Mouse (Mus musculus): ENCODE measurements around the gene Emilin2.

The Emilin2 gene

DNA sequence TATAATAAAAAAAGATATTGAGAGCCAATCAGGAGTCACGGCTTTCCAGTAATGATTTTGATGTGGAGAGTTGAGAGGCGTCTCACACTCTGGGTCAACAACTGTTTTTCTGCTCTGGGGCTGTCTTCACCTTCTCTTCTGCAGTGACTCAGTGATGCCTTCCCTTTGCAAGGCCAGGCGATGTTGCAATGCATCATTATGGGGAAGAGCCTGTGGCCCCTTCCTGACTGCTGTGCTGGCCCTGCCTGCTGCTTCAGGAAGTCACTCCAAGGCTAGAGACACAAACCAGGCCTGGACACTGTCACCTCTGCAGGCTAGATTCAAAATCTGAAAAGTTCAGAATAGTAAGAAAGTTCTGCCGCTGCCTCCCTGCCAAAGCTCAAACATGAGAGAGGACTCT, 11.9 kb downstream of the Emilin2 start:
- no peak for DNase-seq

DNA sequence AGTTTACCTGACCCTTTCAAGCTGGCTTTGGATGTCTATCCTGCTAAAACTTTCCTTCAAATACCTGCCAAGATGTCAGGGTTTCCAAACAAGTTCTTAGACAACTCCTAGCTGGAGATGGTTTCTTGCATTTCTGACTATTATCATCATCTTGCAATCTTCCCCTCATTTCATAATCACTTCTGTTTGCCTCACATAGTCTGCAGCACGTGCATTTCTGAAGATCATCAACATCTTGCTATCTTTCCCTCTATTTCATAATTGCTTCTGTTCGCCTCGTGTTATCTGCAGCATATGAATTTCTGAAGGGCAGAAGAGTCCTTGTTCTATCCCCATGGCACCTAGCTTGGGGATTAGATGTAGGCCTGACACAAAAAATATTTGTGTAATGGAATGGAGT, 17.2 kb downstream of the Emilin2 start:
- no peak for DNase-seq

DNA sequence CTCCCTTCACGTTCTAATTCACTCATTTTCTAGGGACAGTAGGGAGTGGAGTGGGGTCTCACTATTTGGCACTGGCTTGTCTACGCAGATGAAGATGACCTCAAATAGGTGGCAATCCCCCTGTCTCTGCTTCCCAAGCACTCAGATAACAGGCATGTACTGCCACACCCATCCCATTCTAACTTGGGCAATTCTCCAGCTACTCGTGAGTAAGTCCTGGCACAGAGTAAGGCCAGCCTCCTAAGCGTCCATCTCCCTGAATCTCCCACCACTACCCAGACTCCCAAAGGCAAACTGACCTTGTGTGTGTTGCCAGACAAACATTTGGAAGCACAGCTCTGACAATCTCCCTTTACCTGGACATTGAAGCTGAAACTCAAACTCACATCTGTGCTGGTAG, 18.9 kb downstream of the Emilin2 start:
- no peak for DNase-seq

DNA sequence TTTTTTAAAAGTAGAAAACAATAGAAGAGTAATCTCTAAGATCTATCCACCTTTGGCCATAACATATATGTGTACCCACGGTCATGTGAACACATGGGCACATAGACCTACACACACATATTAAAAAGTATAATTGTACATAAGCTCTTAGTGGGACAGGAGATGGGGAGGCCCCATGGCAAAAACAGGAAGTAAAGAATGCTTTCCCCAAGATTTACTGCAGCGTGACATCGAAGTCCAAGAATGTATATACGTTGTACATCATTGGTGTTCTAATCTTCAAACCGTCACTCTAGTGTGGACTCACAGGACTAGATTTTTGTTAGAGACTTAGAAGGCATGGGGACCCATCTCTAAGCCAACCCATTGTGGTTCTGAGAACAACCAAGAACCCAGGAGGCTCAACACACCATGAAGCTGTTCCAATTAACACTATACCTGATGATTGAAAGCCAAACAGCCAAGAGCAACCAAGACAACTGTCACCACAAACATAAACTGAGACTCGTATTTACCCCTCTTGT, 19.8 kb downstream of the Emilin2 start:
- no peak for DNase-seq

DNA sequence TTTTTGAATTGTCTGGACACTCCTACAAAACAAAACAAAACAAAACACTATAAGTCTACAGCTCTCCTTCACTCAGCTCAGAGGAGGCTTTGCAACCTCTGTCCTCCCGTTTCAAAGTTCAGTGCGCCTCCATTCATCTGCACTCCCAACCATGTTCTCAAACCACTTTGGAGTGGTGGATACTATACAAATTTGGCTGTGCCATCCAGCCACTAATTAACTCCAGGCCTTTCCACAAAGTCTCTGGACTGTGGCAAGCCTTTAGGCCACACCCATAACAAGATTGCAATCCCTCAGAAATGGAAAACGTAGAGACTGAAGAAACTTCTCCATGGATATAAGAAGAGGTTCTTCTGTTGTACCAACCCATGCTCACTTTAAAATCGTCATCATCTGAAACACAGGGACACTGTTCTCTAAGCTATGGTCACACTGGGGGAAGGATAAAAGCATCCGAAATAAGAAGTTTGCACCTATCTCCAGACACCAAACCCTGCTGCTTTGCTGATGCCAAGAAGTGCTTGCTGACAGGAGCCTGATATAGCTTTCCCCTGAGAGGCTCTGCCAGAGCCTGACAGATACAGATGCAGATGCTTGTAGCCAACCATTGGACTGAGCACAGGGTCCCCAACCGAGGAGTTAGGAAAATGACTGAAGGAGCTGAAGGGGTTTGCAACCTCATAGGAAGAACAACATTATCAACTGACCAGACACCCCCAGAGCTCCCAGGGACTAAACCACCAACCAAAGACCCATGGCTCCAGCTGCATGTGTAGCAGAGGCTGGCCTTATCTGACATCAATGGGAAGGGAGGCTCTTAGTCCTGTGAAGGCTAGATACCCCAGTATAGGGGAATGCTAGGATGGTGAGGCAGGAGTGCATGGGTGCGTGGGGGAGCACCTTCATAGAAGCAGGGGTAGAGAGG, 21.0 kb downstream of the Emilin2 start:
- no peak for DNase-seq

DNA sequence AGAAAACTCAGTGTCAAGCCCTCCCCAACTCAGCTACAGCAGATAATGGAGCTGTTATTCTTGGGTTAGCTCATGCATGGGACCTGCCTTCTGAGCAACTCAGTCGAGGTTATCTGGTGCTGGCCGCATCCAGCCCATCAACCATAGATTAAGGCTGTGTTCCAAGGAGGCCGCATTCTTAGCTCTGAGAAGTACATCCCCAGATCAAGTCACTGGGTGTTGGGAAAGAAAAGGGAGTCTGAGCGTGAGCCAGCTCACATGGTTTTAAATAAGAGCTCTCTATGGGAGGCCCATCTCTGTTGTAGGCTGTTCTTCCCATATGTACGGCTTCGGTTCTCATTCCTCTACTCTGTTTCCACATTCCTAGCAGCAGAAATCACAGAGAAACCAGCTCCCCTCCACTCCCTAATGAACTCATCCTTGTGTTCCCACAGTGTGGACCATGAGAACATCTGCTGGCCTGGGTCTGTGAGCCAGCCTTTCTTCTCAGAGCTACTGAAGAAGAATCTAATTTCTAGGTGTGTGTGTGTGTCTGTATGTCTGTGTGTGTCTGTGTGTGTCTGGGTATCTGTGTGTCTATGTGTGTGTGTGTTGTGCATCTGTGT, 22.1 kb downstream of the Emilin2 start:
- DNase-seq: no peak

DNA sequence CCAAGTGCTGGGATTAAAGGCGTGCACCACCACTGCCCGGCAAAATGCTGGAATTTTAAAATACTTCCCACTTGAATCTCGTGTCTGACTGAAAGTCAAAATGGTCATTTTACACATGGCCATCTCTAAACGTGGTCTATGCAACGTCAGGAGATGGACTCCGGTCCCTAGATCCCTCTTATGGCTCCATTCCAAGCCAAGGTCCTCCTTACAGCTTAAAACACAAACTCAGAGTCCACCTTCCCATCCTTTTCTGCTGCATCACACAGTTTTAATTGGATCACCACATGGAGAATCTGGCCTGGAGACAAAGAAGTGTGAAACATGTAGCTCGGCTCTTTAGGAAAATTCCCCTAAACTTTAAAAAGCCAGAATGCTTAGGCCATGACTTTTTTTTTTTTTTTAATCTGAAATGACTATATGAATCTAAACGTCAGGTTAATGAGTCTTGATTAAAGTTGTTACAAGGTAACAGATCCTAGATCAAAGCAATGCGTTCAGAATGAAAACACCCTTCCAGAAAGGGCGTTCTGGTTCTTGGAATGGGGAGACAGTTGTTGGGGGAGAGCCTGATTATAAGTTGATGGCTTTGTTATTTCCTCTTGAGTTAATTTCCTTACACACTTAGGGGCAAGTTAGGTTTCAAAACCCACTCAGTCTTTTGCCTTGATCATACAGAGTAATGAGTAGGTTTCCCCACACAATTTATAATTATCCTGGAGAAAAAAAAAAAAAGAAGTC, 22.8 kb downstream of the Emilin2 start:
- no peak for DNase-seq

DNA sequence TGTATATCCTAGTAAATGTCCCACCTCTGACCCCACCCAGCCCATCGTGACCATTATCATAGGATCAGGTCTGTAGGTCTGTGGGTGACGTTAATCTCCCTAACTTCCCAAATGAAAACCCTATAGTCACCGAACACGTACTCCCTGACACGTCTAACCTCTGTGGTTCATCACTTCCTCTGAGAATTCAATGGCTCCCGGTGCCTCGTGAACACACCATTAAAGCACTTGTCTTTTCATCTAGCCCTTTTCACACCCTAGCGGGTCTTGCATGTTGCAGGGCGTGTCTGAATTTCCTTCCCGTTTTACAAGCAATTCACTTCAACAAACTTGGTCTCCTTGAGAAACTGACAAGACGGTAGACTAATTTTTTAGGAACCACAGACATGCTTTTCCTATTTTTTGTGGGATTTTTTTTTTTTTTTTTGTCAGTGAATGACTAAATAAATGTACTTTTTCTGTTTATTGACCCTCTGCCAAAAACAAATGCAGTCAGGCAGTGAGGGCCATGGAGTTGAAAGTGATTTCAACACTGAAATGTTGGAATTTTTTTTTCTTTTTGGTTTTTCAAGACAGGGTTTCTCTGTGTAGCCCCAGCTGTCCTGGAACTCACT, 23.5 kb downstream of the Emilin2 start:
- DNase-seq: no peak

DNA sequence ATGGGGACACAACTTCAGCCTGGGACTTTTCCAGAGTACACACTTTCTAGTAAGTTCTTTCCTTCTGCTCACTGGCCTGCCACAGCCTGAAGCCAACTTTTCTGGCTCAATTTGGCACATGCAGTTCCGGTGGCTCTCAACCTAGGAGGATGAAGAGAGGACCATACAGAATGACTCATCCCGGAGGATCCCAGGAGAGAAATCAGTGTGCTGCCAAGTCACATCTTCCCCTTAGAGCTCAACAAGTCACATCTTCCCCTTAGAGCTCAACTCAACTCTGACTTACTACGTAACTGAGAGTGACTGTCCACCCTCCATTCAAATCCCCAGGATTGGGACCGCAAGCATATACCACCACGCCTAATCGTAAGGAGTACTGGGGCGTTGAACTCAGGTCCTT, 24.2 kb downstream of the Emilin2 start:
- DNase-seq: no peak

DNA sequence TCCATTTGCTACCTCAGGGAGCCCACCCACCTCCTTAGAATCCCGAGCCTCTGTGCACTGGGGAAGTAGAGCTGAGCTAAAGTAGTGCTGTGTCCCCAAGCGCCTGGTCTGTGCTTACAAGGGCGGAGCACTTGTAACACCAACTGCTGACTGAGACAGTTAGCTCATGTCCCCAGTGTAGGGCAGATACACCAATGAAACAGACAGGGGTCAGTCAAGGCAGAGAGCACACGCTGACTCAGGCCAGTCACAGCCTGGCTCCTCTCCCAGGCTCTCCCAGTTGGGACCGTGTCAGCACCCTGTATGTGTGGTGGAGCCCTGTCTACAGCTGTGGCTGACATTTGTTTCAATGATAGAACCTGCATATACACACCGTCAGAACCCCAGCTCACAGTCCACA, 25.8 kb downstream of the Emilin2 start:
- DNase-seq: no peak

DNA sequence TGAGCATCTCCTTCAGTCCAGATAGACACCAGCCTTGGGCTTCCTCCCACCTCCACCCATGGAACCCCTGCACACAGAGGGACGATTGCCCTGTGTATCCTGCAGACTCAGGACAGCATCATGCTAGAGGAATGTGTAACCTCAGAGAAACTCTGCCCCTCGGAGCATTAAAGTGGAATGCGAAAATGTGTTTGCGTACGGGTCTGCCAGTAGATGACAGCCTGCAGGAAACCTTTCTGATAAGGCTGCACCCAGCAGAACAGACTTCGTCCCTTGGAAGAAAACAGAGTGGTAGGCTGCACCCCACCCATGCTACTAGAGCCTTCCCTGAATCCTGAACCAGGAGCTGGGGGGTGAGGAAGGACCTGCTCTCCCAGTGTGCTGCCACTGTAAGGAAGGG, 26.9 kb downstream of the Emilin2 start:
- DNase-seq: no peak

DNA sequence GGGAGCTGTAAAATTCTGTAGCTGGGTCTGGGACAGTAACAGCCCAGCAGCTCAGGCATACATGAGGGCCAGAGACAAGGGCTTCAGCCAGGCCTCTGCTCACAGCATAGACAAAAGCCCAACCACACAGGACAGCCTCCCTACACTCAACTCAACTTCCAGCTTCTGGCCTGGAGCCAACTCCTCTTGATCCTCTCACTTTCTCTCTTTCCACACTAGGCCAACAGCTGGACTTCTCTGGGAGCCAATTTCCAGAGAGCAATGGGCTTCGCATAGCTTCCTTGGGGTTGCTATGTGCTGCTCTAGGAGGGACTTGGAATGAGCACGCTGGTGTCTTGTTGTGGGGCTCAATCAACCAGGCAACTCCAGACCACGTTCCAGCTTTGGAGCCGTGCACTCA, 28.5 kb downstream of the Emilin2 start:
- DNase-seq: peak in 1 of 2 experiments; percentile 24

DNA sequence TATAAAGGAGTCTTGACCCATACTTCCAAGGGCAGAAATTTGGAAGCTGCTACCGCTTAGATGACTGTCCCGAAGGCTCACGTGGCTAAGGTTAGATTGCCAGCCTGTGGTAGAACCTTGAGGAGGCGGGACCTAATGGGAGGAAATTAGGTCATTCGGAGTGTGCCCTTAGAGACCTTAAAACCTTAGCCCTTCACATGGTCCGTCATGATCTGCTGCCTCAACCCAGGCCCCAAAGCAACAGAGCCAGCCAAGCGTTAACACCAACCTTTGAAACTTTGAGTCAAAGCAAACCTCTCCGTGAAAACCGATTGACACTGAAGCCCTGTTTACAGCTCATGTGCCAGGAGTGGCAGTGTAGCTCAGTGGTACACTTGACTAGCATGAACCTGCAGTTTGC, 29.1 kb downstream of the Emilin2 start:
- no peak for DNase-seq

DNA sequence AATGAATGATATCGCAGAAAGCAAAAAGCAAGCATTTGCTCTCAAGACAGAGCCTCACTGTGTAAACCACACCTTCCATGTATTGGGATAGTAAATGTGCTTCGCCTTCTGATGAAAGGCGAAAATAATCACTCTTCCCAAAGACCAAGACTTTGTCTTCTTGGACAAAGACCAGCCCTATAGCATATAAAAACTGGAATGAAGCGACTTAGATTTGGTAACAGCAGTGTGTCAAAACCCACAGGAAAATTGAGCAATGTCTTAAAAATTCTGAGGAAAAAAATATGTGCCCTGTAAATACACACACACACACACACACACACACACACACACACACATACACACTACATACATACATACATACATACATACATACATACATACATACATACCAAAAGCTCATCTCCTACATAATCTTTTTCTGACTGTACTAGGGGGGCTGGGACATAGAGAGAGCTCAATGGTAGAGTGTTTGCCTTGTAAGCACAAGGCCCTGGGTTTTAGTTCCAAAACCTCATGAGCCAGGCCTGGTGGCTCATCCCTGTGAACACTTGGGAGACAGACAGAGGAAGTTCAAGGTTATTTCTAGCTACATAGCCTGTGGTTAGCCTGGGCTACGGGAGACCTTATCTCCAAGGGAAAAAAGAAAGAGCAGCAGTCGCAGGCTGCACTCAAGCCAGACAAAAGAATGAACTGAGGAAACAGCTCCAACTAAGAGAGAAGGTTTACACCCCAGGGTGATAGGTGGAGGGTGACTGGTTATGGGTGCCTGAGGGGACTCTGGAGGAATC, 33.9 kb downstream of the Emilin2 start:
- no peak for DNase-seq

DNA sequence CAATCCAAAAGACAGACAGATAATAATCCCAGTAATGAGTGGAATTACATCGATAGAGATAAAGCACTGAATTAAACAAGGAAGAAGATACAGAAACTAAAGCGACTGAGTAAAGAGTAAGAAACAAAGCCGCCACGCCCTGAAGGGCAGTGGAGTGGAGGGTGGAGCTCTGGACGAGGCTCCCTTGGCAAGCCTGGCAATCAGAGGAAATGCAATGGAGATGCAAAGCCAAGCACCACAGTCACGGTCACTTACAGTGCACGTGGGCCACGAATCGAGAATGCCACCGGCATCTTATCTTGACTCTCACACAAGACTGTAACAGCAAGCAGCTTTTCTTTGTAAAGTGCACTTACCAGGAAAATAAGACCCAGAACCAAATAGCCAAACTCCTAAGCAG, 35.0 kb downstream of the Emilin2 start:
- DNase-seq: no peak

DNA sequence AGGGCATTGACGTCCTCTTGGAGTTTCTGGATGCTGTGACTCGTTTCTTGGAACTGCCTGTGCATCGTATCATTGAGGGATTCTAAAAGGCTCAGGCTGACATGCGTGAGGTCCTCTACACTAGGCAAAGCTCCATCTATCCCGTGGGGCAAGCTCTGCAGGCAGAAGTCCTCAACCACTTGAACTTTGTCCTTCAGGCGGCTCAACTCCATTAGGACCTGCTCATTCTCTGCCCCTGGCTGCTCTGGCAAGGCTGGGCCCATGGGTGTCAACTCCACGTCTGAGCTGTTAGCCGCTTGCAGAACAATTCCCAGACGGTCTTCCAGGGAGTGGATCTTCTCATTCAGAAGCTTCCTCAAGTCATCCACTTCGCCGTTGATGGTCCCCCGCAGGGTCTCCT, 37.9 kb downstream of the Emilin2 start:
- DNase-seq: no peak

DNA sequence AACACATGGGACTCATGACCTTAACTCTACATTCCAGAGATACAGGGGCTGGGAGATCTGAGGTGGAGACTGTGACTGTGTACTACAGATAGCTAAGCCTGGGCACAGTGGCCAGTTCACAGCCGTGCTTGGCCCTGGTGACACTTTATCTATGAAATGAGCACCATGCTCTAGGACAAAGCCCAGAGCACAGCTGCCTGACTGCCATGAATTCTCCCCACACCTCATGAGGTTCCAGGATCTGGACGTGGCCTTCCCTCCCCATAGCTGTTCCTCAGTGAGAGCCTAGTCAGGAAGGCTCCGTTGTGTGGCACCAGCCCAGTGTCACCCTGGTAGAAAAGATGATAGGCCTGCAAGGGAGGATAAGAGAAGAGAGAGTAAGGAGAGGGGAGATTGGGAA, 43.2 kb downstream of the Emilin2 start:
- no peak for DNase-seq

DNA sequence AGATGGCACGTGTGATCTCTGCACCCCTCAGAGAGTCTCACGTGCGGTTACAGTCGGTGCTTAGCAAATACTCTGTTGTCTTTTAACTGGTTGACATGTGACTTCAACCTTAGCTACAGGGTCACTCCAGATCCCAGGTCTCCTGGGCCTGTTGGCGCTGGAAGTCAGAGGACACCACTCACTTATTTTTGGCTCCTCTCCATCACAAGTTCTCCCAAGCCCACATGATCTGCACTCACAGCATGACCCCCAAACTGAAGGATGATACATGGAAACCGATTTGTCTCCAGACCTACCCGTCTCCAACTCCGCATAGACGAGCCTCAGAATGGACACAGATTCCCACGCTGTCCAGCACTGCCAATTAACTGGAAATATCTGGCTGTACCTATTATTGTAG, 43.6 kb downstream of the Emilin2 start:
- no peak for DNase-seq

DNA sequence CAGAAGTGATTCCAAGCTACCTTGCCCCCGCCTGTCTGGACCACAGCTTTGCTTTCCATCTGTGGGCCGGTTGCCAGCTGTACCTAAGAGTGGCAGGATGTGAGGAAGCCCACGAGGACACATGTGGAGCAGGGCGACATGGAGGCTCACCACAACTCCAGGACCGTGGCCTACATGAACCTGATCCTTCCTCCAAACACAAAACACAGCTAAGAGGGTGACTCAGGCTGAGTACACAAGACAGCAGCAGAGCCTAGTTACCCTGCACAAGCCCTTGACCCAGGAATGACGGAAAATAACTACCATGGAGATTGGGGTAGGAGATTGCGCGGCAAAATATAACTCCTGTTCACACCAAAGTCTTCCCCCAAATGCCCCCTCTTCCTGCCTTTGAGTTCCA, 44.4 kb downstream of the Emilin2 start:
- no peak for DNase-seq

DNA sequence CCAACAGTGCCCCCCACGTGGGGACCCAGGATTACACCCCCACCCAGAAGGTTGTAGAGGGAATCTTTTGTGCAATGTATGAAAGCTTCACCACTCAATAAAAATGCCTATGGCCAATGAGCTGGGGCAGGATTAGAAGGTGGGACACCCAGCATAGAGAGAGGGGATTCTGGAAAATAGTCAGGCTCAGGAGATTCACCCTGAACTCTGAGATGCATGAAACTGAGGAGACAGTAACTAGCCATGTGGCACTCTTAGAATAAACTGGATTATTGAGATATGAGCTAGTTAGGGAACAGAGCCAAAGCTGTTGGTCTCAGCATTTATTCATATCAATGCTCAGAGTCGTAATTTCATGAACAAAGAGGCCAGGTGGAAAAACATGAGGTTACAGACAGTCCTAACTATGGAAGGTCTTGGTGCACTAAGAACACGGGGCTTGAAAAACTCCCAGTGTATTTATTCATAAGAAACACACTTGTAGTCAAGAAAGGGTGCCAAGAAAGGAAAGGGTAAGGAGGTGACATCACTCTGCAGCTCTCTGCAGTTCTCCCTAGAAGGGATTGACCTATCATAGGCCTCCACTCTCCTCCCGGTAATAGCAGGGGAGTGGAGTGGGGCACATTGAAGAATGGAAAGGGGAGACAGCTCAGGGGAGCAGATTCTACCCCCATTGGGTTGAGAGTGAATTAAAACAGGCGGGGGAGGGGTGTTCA, 46.3 kb downstream of the Emilin2 start:
- DNase-seq: no peak

DNA sequence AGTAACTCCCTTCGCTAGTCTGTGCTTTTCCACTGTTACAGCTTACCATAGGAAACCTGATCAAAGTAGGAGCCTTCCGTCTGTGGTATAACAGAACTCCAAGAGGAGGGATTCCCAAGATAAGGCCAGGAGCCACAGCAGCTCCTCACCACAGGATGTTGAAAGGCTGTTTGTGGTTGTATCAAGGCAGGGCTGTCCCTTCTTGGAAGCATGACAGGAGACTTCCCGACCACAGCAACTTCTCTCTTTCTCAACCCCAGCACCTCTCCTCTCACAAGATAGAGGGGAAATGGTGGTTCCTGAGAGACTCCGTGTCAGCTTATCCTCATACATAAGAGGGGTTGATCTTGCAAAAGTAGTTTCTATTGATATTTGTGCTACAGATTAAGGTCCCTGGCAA, 47.0 kb downstream of the Emilin2 start:
- DNase-seq: no peak

DNA sequence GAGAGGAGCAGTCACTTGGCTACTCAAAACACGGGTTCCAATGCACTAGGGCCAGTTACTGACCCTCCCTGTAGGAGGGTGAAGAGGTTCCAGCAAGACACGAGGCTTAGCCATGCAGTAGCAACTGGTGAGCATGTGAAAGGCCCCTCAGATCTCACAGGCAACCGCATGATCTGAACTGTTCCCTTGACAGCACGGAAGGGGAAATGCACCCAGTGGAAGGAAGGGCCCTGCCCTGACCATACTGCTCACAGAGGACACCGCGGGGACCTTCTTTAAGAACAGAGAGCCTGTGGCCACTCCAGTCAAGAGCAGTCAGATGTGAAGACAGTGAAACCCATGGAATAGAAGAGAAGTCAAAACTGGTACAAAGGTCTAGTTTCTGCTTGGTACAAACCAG, 48.6 kb downstream of the Emilin2 start:
- DNase-seq: no peak

Measured in cerebellum, postnatal 14 days (tissue).